Mouse (Mus musculus): ENCODE data around the gene Gm42957. TPM values are rescaled to one million over a fixed set of nuclear protein-coding genes. Genes with fewer than 3 reads are reported as not detected.
"Not testable (repeated sequence)": the region's sequence is repeated elsewhere in the genome, so short reads cannot be mapped to it uniquely, and the experiment has no call there.

Gene Gm42957
- polyA plus RNA-seq, 1 experiment from 2014 or later = 0.05 TPM

DNA sequence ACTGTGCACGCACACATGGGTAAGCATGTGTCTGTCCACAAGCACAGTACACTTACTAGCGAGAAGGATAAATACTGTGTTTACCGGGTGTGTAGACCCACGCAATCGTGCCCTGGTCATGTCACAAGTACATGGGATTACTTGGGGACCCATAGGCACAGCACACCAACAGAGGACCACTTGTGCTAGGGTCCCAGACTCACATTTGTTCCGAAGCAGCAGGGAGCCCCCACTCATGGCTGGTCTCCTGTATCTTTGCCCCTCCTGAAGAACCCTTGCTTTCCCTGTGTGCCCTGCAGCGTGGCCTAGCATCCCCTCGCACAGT is 36.2 kb upstream of the Gm42957 start:
- H3K27me3 ChIP-seq (replicated peaks) = peaks cover 89% of the 10 kb centered on the region
- 57% methylated on average over 8 of the region's 8 CpGs for WGBS (ENCODE audit: insufficient replicate concordance)

DNA sequence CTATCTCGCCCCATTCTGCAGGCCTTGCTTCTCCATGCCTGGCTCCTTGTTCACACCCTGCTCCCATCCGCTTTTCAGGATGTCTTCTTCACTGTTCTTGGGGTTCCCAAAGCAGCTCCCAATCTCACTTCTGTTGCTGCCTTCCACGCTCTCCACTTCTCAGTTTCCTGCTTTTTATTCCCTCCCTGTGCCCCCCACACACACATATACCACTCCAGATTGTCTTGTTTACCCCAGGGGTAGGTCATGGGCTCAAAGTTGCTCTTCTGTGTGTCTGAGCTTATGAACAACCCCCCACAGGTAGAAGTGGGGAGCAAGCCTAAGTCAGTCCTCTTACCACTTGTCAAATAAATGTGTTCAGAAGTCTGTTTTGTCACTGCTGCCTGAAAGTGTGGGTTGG is 35.9 kb upstream of the Gm42957 start:
- Histone ChIP-seq H3K27ac (no peak overlapping the region), H3K4me1 (peaks cover 40% of the 10 kb centered on the region), H3K4me3 (no peak overlapping the region), H3K4me2 (no peak overlapping the region), H3K27me3 (replicated peaks) (peaks cover 90% of the 10 kb centered on the region), H3K36me3 (no peaks in the 10 kb centered on the region), H3K9me3 (replicated peaks) (no peaks in the 10 kb centered on the region), H3K9ac (no peak overlapping the region)
- no peak for ATAC-seq
- WGBS (ENCODE audit: insufficient replicate concordance) = 56% methylated on average over 3 of the region's 3 CpGs

More for the DNA sequence above, 36.2 kb upstream of the Gm42957 start:
- Histone ChIP-seq H3K4me2 (peak overlapping the region; percentile 69), H3K27ac (no peak overlapping the region), H3K4me3 (no peak overlapping the region), H3K9me3 (replicated peaks) (no peaks in the 10 kb centered on the region), H3K4me1 (peaks cover 42% of the 10 kb centered on the region), H3K36me3 (no peaks in the 10 kb centered on the region), H3K9ac (no peak overlapping the region)
- no peak for ATAC-seq

DNA sequence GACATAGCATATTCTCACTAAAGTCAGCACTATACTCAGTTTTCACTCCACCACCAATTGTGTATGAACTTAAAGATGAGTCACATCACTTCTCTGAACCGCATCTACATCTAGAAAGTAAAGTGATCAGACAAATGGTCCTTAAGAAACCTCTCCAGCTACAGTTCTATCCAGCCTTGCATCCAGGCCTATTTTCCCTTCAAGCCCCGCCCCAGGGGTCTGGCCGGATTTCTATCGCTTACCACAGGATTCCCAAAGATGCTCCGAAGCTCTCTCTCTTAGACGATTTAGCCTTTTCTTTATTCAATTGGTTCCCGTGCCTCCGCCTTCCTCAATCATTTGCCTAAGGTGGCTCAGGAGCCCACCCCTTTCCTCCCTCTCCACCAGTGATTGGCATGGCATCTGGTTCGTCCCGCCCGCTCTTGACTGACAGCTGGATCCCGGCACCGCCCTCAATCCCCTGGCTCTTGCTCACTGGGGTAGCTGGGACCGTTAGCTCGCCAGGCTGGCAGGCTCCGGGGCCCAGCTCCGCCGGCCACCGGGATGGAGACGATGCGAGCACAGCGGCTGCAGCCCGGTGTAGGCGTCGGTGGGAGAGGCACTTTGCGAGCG is 34.5 kb upstream of the Gm42957 start, which contains the start of gene Lix1l:
Gene Lix1l, plus strand, starts transcription at position 511 of the 612 bp plus-strand sequence.
- 4% methylated on average over 27 of the region's 27 CpGs for WGBS (ENCODE audit: insufficient replicate concordance)
- H3K9ac ChIP-seq = peak within 1 kb of the TSS; percentile 75
- peaks cover 40% of the 10 kb centered on the region for H3K4me1 ChIP-seq
- ATAC-seq = peak; percentile 90
- H3K4me2 ChIP-seq = peak within 1 kb of the TSS; percentile 93
- peaks cover 77% of the 10 kb centered on the region for H3K27me3 ChIP-seq (replicated peaks)
- no peaks in the 10 kb centered on the region for H3K36me3 ChIP-seq
- no peaks in the 10 kb centered on the region for H3K9me3 ChIP-seq (replicated peaks)
- H3K4me3 ChIP-seq = peak within 1 kb of the TSS; percentile 68
- peak within 1 kb of the TSS; percentile 76 for H3K27ac ChIP-seq

DNA sequence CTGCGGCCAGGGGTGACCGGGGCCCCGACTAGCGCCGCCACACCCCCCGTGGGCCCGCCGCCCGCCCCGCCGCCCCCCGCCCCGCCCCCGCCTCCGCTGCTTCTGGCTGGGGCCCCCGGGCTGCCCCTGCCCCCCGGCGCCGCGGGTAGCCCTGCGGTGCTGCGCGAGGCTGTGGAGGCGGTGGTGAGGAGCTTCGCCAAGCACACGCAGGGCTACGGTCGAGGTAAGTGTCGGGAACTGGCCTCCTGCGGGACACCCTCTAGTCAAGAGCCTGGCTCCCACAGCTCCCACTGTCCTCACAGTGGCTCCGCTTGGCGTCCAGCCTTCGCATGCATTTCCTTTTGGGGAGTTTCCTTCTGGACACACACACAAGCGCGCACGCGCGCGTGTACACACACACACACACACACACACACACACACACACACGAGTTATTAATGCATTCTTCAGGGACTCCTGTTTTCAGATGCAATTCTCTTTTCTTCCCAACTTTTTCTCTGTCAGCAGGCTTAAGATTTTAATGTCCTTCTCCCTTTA is 34.0 kb upstream of the Gm42957 start:
- ATAC-seq = peak; percentile 50
- peak overlapping the region; percentile 75 for H3K9ac ChIP-seq
- H3K4me3 ChIP-seq = peak overlapping the region; percentile 68
- peak overlapping the region; percentile 93 for H3K4me2 ChIP-seq
- no peaks in the 10 kb centered on the region for H3K36me3 ChIP-seq
- peaks cover 71% of the 10 kb centered on the region for H3K27me3 ChIP-seq (replicated peaks)
- WGBS (ENCODE audit: insufficient replicate concordance) = 2% methylated on average over 39 of the region's 40 CpGs
- H3K27ac ChIP-seq = peak overlapping the region; percentile 76
- H3K4me1 ChIP-seq = peaks cover 36% of the 10 kb centered on the region
- H3K9me3 ChIP-seq (replicated peaks) = no peaks in the 10 kb centered on the region

DNA sequence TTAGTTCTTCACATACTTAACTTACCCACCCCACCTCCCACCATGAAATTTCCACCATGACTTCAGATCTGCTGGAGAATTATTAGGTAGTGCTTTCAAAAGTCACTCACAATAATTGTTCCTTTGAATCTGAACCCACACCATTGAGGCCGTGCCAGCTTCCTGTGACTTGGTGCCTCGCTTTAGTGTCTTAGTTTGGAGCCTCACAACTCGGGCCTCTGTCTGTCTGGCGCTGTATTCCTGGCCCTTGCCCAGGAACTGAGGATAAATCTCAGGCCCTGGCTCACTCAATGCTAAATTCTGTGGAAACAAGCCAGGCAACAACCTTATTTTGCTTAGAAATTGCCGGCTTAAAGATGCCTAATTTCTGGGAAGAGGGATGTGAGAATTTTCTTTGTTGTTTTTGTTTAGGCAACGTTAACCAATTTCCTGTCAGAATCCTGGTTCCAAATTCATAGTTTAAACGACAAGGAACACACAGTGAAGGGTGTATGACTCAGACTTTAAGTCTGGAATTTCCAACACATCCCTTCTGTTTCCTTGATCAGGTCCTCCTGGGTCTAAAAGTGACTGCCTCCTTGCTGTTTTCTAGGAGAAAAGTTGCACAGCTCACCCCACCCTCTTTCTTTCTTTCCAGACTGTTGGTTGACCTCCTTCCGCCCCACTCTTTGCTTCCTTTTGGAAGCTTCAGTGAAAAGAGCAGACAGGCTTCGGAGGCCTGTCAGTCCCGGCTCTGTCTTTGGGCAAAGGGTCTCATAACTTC is 33.2 kb upstream of the Gm42957 start:
- no peak overlapping the region; the same call in 1 of the 2 replicates for H3K9ac ChIP-seq
- 50% methylated on average over 10 of the region's 10 CpGs for WGBS (ENCODE audit: insufficient replicate concordance)
- peaks cover 63% of the 10 kb centered on the region for H3K27me3 ChIP-seq (replicated peaks)

DNA sequence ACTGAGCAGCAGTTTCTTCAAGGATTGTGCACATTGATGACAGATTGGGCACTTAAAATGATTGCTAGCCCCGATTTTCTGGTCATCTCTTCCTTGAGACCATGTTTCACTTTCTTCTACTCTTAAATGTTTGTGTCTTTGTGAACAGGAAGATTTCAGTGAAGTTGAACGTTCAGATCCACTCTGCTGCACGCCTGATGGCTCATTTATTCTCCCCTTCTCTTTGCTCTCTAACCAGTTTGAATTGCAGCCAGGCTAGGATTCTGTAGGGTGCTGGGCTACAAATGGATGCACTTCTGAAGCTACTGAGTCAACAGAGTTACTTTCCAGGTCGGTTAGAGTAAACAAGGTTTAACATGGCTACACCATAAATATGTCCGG is 32.6 kb upstream of the Gm42957 start:
- 0 out of 2 replicates have a peak overlapping the region, but pooled peaks have one; percentile 68 for H3K4me3 ChIP-seq
- peaks cover 22% of the 10 kb centered on the region for H3K4me1 ChIP-seq
- peak overlapping the region; percentile 93; the same call in 1 of the 2 replicates for H3K4me2 ChIP-seq
- no peaks in the 10 kb centered on the region for H3K36me3 ChIP-seq
- H3K27ac ChIP-seq = no peak overlapping the region
- H3K9me3 ChIP-seq (replicated peaks) = no peaks in the 10 kb centered on the region
- WGBS (ENCODE audit: insufficient replicate concordance) = 51% methylated on average over 5 of the region's 5 CpGs
- no peak for ATAC-seq
- H3K9ac ChIP-seq = no peak overlapping the region
- H3K27me3 ChIP-seq (replicated peaks) = peaks cover 58% of the 10 kb centered on the region

More for the DNA sequence above, 33.2 kb upstream of the Gm42957 start:
- Histone ChIP-seq H3K36me3 (no peaks in the 10 kb centered on the region), H3K4me2 (peak overlapping the region; percentile 93), H3K9me3 (replicated peaks) (no peaks in the 10 kb centered on the region), H3K4me1 (peaks cover 28% of the 10 kb centered on the region), H3K27ac (peak overlapping the region; percentile 3; the same call in 1 of the 2 replicates), H3K4me3 (peak overlapping the region; percentile 68)
- ATAC-seq = no peak

DNA sequence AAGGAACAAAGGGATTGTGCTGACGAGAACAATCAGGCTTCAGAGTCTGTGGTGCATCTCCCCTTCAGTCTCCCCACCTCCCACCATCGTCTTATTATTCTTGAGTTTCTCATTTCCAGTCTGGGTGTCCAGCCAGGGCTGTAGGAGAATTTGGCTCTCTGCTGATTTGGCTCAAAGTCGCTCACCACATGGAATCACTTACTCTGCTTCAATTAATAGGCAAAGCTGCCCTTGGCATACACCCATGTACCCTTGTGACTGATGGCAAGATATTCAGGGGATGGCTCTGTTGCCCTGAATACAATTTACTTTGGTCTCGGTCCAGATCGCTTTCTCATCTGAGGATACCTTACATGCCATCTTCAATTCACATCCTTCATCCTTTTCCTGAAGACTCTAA is 32.0 kb upstream of the Gm42957 start:
- Histone ChIP-seq H3K4me2 (no peak overlapping the region), H3K4me1 (peaks cover 16% of the 10 kb centered on the region), H3K36me3 (no peaks in the 10 kb centered on the region), H3K9ac (no peak overlapping the region), H3K4me3 (no peak overlapping the region), H3K27ac (no peak overlapping the region), H3K27me3 (replicated peaks) (peaks cover 52% of the 10 kb centered on the region), H3K9me3 (replicated peaks) (no peaks in the 10 kb centered on the region)
- WGBS (ENCODE audit: insufficient replicate concordance) = 75% methylated on average over 5 of the region's 5 CpGs
- no peak for ATAC-seq

DNA sequence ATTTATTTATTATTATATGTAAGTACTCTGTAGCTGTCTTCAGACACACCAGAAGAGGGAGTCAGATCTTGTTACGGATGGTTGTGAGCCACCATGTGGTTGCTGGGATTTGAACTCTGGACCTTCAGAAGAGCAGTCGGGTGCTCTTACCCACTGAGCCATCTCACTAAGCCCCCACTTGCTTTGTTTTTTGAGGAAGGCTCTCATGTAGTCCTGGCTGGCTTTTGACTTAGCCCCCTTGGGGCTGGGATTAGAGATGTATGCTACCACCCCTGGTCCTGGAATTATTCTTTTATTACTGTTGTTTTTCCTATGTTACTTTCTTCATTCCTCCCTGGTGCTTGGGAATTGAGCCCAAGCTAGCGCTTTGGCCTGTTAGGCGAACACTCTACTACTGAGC is 29.3 kb upstream of the Gm42957 start:
- not testable (repeated sequence) for H3K9ac ChIP-seq; H3K4me1 ChIP-seq; ATAC-seq; H3K27ac ChIP-seq; H3K4me3 ChIP-seq; H3K36me3 ChIP-seq; H3K9me3 ChIP-seq (replicated peaks); H3K4me2 ChIP-seq
- WGBS (ENCODE audit: insufficient replicate concordance) = 75% methylated on average over 4 of the region's 4 CpGs
- peaks cover 25% of the 10 kb centered on the region for H3K27me3 ChIP-seq (replicated peaks)

DNA sequence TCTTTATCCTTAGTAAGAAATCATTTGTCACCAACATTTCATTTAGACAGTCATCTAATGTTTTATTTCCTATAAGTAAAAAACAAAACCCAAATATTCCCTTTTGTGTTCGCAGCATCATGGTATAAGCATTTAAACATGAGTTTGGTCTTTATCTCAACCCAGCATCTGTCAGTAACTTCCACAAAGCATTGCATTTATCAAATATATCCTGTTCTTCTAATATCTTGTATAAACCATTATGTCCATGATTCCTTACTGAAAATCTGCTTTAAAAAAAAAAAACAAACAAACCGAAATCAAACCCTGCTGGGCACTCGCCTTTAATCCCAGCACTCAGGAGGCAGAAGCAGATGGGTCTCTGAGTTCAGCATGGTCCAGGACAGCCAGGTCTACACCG is 28.7 kb upstream of the Gm42957 start:
- Histone ChIP-seq H3K27ac (no peak overlapping the region), H3K4me1 (peaks cover 1% of the 10 kb centered on the region; the same call in 1 of the 2 replicates), H3K9ac (no peak overlapping the region), H3K4me2 (no peak overlapping the region), H3K9me3 (replicated peaks) (no peaks in the 10 kb centered on the region), H3K4me3 (no peak overlapping the region), H3K27me3 (replicated peaks) (peaks cover 18% of the 10 kb centered on the region), H3K36me3 (no peaks in the 10 kb centered on the region)
- 71% methylated on average over 4 of the region's 4 CpGs for WGBS (ENCODE audit: insufficient replicate concordance)
- ATAC-seq = no peak

DNA sequence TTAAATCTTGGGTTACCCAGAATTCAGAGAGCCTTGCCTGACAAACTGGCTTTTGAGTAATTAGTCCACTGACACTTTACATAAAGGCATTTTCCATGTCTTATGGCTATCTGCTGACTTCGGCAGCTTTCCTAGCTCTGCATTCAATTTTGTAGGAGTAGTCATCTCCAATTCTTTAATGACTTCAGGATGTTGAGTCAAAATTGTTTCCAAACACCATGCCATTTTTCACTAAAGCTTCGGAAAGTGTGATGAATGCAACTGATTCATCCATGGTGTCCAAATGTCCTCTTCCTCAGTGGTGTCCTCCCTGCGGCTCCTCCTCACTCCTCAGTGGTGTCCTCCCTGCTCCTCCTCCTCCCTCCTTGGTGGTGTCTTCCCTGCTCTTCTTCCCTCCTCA is 17.3 kb upstream of the Gm42957 start:
- Histone ChIP-seq H3K9ac (no peak overlapping the region), H3K9me3 (replicated peaks) (no peaks in the 10 kb centered on the region), H3K27me3 (replicated peaks) (no peaks in the 10 kb centered on the region), H3K27ac (no peak overlapping the region), H3K4me3 (no peak overlapping the region), H3K4me1 (no peaks in the 10 kb centered on the region), H3K4me2 (no peak overlapping the region), H3K36me3 (peaks cover 43% of the 10 kb centered on the region)
- 80% methylated on average over 3 of the region's 3 CpGs for WGBS (ENCODE audit: insufficient replicate concordance)
- no peak for ATAC-seq

DNA sequence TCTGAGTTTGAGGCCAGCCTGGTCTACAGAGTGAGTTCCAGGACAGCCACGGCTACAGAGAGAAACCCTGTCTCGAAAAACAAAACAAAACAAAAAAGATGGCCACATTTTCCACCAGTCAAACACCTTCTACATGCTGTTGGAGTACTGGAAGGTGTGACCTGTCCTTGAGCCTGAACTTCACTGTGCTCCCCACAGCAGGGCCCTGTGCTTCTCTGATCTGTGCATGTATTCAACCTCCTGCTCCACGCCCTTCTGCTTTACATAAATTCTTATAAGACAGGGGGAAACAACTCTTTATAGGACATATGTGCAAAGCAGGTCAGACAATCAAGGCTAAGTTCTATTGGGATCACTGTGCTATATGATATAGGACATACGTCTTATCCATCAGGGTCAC is 12.1 kb upstream of the Gm42957 start:
- 74% methylated on average over 4 of the region's 4 CpGs for WGBS (ENCODE audit: insufficient replicate concordance)
- no peak for ATAC-seq
- H3K9me3 ChIP-seq (replicated peaks) = no peaks in the 10 kb centered on the region

More for the DNA sequence above, 12.1 kb upstream of the Gm42957 start:
- H3K36me3 ChIP-seq = peaks cover 50% of the 10 kb centered on the region
- no peak overlapping the region for H3K4me2 ChIP-seq
- H3K9ac ChIP-seq = no peak overlapping the region
- H3K4me1 ChIP-seq = no peaks in the 10 kb centered on the region
- no peak overlapping the region for H3K4me3 ChIP-seq
- no peak overlapping the region for H3K27ac ChIP-seq
- no peaks in the 10 kb centered on the region for H3K27me3 ChIP-seq (replicated peaks)

Measured in liver, embryonic 12.5 days (tissue).